Mouse (Mus musculus) neutrophil, adult 5-6 weeks (primary cell): ENCODE measurements at regions not wholly inside any gene's neighbourhood (a gene's known extent, or its start where the extent isn't known, plus 50 kb on each side); places are given as distances from the start of the nearest gene placed in this dataset.

Source experiments
- ATAC-seq: fragments of 151-379, 151-347 bp; 2 replicates; pipeline ENCODE4 v1.8.0; 2017; ENCODE audit warnings: mild to moderate bottlenecking, moderate TSS enrichment; ENCODE audit not compliant: insufficient number of reproducible peaks, poor library complexity, low FRiP score, severe bottlenecking; ENCODE audit errors: extremely low read depth

GRCm38 (mm10) chr2:48446617-48447016, 367.3 kb upstream of the Acvr2a start:
- no peak for ATAC-seq

GRCm38 (mm10) chr2:48449165-48449842, 364.6 kb upstream of the Acvr2a start:
- no peak for ATAC-seq

GRCm38 (mm10) chr2:48456072-48457040, 357.6 kb upstream of the Acvr2a start:
- no peak for ATAC-seq

GRCm38 (mm10) chr2:48457117-48457516, 356.8 kb upstream of the Acvr2a start:
- ATAC-seq: no peak

GRCm38 (mm10) chr2:48465483-48465882, 348.4 kb upstream of the Acvr2a start:
- no peak for ATAC-seq

- no peak for ATAC-seq
Measured at GRCm38 (mm10) chr2:48468895-48469294, 345.0 kb upstream of the Acvr2a start.

- ATAC-seq: no peak
Measured at GRCm38 (mm10) chr2:48469357-48469756, 344.6 kb upstream of the Acvr2a start.

GRCm38 (mm10) chr2:48473102-48473501, 340.8 kb upstream of the Acvr2a start:
- no peak for ATAC-seq

GRCm38 (mm10) chr2:48474642-48475041, 339.3 kb upstream of the Acvr2a start:
- no peak for ATAC-seq

- ATAC-seq: no peak
Measured at GRCm38 (mm10) chr2:48476777-48477176, 337.1 kb upstream of the Acvr2a start.

- no peak for ATAC-seq
Measured at GRCm38 (mm10) chr2:48477336-48477735, 336.6 kb upstream of the Acvr2a start.

- ATAC-seq: no peak
Measured at GRCm38 (mm10) chr2:48479601-48480000, 334.3 kb upstream of the Acvr2a start.

GRCm38 (mm10) chr2:48480428-48481191, 333.3 kb upstream of the Acvr2a start:
- no peak for ATAC-seq

- ATAC-seq: no peak
Measured at GRCm38 (mm10) chr2:48481209-48481742, 332.6 kb upstream of the Acvr2a start.

GRCm38 (mm10) chr2:48493574-48493973, 320.3 kb upstream of the Acvr2a start:
- no peak for ATAC-seq

- no peak for ATAC-seq
Measured at GRCm38 (mm10) chr2:48494065-48494464, 319.8 kb upstream of the Acvr2a start.

GRCm38 (mm10) chr2:48494632-48495031, 319.3 kb upstream of the Acvr2a start:
- no peak for ATAC-seq

- no peak for ATAC-seq
Measured at GRCm38 (mm10) chr2:48498047-48498723, 315.7 kb upstream of the Acvr2a start.

GRCm38 (mm10) chr2:48499396-48499795, 314.5 kb upstream of the Acvr2a start:
- ATAC-seq: no peak
